Mouse (Mus musculus) fibroblast of lung, adult 2 months (primary cell): Measurements from ENCODE around the gene Car7.

ENCODE experiments used
- DNase-seq: peaks from one replicate; pipeline ENCODE4 v3.0.0-alpha.2; 2011; ENCODE audit warnings: low read depth

The Car7 gene

GRCm38 (mm10) chr8:104533971-104534778 is at the start of gene Car7, which contains the start of gene Nae1:
Car7 (plus strand) TSS chr8:104534689.
Nae1 (minus strand) TSS chr8:104534637.
- DNase-seq: peak; percentile 73

DNA sequence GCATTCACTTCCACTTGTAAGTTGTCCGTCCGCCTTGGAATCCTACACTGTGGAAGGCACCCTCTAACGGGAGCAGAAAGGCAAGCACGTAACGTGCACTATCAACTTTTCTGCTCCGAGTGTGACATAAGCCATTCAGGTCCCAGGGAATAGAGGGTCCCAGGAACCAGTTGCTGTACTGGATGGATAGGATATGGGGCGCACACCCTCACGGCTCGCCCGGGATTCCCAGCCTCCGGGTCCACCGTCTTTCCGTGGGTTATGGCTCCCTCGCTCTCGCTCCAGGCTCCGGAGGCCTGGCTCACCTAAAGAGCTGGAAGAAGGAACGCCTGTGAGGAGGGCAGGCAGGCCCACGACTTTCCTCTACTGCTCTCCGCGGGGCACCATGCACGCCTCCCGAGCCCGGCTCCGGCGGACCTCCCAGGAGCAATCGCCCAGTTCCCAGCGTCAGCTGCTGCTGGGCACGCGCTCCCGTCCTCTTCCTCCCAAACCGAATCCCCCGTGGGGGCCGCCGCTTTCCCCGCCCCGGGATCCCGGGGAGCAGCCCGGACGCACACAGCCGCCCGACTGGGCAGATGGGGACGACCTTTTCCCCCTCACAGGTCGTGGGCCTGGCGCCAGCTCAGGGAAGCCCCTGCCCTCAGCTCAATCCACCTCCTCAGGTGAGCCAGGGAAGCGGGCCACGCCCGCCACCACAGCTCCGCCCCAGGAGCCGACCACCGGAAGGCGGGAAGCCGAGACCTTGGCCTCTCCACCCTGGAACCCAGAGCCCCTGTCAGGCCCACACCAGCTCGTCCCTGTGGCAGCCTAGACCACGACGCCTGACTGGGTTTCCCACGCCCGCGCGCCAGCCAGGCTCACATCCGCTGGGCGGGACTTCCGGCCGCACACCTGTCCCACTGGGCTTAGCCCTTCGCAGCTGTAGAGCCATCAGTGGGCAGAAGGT is 25.2 kb upstream of the Car7 start, which contains the start of gene Terb1:
Gene Terb1 (minus strand): TSS at position 850 of the 946 bp plus-strand sequence.
- no peak for DNase-seq

DNA sequence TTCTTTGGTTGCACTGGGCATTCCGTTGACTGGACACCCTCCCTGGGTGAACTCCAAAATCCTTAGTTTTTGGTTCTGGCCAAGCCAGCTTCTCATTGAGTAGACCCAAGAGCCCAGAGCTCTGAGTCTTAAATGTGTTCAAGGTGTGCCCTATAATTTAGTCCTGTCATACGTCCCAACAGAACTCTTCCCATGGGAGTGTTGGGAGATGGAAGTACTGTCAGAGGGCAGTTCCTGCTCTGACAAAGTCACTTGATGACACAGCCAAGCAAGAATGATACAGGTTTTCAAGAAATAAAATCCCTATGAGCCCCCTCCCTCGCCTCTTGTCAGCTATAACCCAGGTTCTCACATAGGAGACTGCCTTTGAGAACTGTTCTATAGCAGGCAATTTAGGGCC is 24.4 kb upstream of the Car7 start:
- DNase-seq: no peak

DNA sequence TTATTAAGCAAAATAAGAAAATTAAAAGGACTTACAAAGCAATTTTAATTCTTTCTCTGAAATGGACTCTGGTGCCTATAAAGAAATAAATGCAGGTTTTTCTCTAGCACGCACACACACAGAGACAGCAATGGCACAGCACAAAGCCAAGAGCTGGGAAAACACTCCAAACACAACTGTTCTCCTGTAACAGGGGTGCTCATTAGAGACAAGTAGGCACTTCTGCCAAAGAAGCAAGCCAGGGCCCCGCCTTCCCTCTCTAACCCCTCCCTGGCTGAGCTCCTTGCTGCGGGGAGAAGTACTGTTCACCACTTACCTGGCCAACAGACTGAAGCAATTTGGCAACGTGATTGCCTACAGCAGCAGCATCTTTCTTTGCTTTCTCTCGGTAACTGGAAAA is 16.6 kb upstream of the Car7 start:
- DNase-seq: no peak

DNA sequence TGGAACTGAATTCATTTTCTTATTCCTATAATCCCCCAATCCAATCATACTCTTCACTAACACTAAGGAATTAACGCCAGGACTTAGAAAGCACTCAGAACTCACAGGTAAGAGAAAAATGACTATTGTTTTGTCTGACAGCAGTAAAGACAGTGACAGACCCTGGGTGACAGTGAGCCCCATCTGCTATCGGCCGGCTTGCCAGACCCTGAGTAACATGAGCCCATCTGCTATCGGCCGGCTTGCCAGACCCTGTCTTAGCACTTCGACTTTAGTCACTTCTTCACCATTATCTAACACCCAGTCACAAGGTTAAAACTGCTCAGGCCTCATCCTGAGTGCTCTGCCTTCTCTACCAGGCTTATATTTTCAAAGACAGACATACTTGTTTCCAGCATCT is 4.8 kb upstream of the Car7 start:
- DNase-seq: no peak

- DNase-seq: no peak
Measured at GRCm38 (mm10) chr8:104533551-104533950, 938 bp upstream of the Car7 start.

DNA sequence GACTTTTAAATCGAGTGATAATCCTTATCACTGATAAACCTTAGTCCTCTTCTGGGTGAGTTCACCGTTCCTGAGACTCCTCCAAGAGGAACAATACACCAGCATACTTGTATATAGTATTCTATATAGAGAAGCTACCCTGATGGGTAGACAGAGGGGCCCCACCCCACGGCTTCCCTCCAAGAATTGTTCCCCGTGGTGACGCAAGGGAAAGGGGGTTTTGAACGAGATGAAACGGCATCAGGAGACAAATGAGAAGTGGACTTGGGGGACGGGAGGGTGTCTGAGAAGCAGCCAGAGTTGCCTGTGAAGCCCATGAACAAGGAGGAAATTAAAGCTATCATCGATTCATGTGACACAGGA is 271 bp downstream of the Car7 start:
- DNase-seq: no peak

DNA sequence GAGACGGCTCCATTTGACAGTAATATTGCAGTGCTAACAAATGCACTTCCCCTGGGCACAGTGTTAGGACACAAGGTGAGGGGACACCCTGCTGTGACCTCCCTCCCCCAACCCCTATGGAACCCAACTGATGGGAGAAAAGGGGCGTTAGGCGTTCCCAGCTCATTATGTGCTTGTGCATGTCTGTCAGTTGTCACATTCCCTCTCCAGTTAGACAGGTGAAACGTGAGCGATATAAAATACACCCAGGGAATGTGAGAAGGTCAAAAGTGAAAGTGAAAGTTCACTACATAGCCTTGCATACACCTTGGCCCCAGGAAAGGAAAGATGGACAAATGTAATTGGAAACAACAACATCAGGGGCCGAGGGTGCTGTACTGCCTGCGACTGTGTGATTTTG is 889 bp downstream of the Car7 start:
- no peak for DNase-seq

GRCm38 (mm10) chr8:104536028-104536427 is 1.5 kb downstream of the Car7 start:
- DNase-seq: no peak

- no peak for DNase-seq
Measured at GRCm38 (mm10) chr8:104538896-104539295, 4.4 kb downstream of the Car7 start.

GRCm38 (mm10) chr8:104539566-104539965 is 5.1 kb downstream of the Car7 start:
- no peak for DNase-seq

- DNase-seq: no peak
Measured at GRCm38 (mm10) chr8:104540238-104540637, 5.7 kb downstream of the Car7 start.

DNA sequence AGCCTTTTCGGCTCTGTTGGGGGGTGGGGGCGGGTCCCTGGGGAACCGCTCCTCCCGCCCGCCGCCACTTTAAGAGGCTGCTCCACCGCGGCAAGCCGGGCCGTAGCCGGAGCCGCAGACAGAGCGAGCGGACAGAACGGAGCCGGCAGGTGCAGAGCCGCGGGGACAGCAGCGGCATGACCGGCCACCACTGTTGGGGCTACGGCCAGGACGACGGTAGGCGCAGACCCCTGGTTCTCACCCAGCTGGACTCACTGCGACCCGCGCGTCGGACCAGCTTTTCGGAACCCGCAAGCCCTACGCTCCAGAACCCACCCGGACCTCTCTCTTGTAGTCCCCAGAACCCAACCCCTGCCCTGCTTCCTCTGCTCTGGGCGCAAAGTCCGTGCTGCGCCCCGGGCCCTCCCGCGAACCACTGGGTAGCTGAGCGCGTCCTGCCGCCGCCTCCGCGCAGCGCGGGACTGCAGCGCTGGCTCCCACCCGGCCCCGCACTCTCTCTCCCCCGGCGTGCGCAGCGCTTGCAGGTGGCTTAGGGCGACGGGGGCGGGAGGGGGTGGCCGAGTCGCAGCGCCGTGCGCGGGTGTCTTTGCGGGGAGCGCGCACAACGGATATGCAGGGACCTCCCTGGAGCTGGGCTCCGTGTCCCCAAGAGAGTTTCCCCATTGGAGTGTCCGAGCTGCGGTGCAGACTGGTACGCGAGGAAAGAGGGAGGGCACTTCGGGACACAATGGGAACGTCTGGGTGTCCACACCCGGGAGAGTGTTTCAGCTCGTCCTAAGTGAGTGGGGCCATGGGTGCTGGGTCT is 6.4 kb downstream of the Car7 start:
- no peak for DNase-seq

DNA sequence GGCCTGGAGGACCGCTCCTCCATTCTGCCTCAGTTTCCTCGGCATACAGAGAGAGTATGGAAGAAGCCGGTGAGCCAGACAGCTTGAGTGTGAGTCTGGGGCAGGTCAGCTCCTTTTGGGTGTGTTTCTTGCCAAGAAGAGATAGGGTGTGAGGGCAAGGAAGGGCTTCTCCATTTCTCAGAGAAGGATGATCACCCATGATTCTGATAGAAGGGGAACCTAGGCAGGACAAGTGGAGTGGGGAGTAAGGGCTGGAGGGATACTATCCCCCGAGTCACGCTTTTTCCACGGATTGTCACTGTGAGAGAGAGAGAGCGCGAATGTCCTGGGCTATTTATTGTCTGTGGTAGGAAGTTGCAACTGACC is 7.0 kb downstream of the Car7 start:
- no peak for DNase-seq

DNA sequence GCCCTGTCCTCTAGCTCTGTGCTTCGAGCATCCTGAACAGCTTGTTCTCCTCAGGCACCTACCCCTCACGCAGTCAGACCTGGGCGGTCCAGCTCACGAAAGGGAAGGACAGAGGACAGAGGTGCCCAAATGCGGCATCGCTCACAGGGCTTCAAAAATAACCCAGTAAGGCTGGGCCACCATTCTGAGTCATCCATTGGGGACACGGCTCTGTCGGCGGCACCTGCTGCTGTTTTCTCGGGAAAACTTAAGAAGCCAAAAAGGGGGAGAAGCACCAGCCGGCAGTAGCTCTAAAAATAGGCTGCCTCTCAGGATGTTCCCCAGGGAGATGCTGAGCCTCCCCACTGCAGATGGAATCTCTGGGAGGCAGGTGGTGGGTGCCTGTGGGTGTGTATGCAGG is 7.7 kb downstream of the Car7 start:
- no peak for DNase-seq

DNA sequence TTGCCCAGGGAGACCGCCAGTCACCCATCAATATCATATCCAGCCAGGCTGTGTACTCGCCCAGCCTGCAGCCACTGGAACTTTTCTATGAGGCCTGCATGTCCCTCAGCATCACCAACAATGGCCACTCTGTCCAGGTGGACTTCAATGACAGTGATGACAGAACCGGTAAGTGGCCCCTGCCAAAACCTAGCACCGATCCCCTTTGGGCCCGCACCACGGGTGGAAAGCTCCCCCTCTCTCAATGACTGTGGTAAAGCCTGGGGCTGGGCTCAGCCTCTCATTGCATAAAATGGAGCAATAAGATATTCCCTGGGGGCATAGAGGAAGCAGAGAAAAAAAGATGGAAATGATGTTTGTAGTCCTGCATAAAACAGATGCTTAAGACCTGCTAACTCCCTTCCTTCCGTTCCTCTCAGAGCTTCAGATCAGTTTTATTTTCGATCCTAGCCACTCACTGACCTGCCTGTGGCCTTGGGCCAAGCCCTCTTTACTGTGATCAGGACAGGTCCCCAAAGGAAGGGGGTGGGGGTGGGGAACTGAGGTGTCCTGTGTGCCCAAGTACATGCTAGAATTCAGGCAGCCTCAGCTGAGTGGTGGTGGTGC is 9.1 kb downstream of the Car7 start:
- DNase-seq: no peak

DNA sequence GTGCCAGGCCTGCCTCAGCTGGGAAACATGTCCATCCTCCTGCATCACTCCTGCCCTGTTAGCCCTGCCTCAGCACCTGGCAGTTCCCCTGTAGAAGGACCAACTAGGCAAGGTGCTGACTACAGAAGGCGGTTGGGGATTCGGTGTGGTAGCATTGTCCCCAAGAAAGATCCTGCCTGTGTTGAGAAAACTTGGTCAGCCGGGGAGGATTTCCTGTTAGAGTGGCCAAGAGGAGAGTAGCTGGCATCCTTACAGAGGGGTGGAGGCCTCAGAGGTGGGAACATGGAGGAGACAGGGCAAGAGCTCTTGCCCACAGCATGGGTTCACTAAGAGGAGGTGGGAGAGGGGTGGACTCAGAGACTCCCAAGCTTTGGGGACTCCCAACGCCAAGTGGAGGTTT is 20.7 kb downstream of the Car7 start:
- no peak for DNase-seq

DNA sequence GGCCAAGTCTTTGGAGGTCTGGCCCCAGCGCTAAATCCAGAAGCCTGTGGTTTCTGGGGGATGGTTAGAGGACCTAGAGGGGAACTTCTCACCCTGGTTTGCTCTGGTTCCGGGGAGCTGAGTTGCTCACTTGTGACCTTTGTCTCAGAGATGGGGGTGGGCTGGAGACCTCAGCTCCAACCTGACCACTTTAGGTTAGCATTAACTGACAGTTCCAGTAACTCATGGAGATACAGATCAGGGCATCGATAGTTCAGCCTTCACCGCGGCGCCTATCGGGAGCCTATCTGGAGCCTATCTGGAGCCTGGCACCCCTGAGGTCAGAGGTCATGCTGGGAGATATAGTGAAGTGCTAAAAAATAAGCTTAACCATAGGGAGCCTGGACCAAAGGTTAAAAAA is 22.7 kb downstream of the Car7 start:
- no peak for DNase-seq

DNA sequence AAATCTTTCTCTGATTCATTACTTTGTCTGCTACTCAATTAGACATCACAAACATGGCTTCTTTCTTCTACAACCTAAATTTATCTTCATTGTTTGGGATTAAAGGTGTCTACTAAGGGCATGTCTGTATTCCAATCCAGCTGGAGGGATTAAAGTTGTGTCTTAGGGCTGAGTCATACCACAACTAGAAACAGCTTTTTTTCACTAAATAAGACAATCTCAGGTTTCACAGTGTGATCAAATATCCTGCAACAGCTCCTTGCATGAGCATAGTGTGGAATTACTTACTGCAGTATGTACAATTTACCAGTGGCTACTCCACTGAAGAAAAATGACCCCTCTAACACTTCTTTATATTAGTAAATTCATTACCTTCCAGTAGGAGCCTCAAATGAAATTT is 26.2 kb downstream of the Car7 start:
- DNase-seq: no peak

DNA sequence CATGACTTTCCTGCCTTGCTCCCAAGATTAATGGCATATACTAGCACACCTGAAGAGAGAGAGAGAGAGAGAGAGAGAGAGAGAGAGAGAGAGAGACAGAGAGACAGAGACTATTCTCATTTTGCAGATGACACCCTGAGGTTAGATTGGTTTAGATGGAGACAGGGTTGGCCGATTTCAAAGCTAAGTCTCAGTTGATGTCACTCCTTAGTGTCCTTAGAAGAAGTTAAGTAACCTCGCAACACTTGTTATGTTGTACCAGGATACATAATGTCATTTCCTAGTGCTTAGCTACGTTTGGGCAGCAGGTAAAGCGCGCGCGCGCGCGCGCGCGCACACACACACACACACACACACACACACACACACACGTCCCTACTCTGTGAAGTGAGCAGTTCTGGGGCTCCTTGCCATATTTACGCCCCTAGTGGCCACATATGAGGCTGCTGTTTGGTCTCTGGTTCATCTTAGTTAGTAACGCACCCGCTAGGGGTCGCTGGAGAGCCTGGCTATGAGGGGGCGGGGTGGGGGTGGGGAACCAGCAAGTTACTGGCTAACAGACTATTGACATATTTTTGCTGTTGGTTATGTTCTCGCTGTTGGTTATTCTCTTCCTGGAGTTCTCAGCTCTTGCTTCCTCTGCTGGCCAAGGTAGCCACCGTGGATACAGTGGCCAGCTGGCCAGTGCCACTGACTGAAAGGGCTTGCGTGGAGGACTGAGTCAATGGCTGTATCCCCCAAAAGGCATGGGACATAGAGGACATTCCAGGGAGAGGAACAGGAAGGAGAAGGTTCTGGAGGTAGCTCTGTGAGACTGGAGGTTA is 30.4 kb downstream of the Car7 start:
- DNase-seq: peak; percentile 75

DNA sequence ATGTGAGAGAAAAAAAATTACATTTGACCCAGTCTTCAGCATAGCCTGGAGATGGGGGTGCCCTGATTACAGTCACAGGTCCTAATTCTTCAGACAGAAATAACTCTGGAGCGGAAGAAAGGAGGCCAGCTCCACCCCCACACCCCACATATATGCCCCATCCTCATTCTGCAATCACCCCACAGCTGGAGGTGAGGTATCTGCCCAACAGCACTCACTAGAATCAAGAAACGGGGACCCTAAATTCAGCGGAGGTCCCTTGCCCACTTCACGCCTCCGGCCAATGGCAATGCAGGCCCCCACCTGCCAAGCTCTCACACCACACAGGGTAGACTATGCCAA is 30.9 kb downstream of the Car7 start:
- DNase-seq: no peak
